Mouse (Mus musculus) olfactory bulb, adult 2 months (tissue): ENCODE measurements around the gene Gatm. TPM values are rescaled to one million over a fixed set of nuclear protein-coding genes. Genes with fewer than 3 reads are reported as not detected.

Experiments used
- H3K27ac ChIP-seq: fragments of 200-500 bp; 2 replicates; pipeline ENCODE4 v1.5.1; 2012; ENCODE audit warnings: low read depth, low read length; ENCODE audit not compliant: insufficient read depth
- H3K4me1 ChIP-seq: fragments of 200-500 bp; 2 replicates; pipeline ENCODE4 v1.6.1; 2012; ENCODE audit warnings: low read length; ENCODE audit not compliant: control insufficient read depth, insufficient read depth
- H3K4me3 ChIP-seq: fragments of 200-500 bp; 2 replicates; pipeline ENCODE4 v1.5.1; 2012; ENCODE audit warnings: mild to moderate bottlenecking, low read depth, low read length, moderate library complexity; ENCODE audit not compliant: insufficient read depth
- CTCF ChIP-seq: fragments of 200-500 bp; IDR thresholded peaks from 2 replicates; pipeline ENCODE4 v1.5.1; 2012; ENCODE audit warnings: low read depth, mild to moderate bottlenecking, low read length, moderate library complexity; ENCODE audit not compliant: insufficient read depth
- POLR2A ChIP-seq: fragments of 200-500 bp; IDR thresholded peaks from 2 replicates; pipeline ENCODE4 v1.6.1; 2012; ENCODE audit warnings: mild to moderate bottlenecking, low read depth, low read length, moderate library complexity; ENCODE audit not compliant: insufficient read depth
- WGBS: fragments of 180-500 bp; shearing (Covaris S2); methylation state at CpG from one replicate; pipeline ENCODE4 v1.1.7; 2018; 5-methylcytosine and 5-hydroxymethylcytosine counted together
- polyA plus RNA-seq: library from polyadenylated mRNA; stranded (reverse); fragments of >200 nt; gene quantifications from 2 replicates; pipeline ENCODE4 v1.2.4, GENCODE M21; 2012; ENCODE audit warnings: low replicate concordance; ENCODE audit not compliant: missing spikeins, insufficient read depth, insufficient read length

The Gatm gene
- polyA plus RNA-seq, 1 experiment = not detected

DNA sequence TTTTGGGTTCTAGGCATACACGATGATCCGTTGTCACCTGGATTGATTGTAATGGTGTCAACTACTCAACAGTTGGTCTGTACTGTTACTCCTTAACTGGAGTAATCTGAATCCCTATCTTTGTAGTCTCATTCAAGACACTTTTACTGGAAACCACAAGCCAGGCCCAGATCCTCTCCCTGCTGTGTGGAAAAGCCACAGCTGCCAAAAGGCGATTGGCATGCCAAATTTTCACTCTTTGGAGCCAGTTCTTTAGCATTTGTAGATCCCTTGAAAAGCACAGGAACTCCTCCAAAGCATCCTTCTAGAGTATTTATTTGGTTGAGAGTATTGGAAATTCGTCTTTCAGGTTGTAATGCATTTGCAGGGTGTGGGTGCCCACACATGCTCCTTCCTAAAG lies 39.8 kb downstream of the Gatm start:
- no peak overlapping the region for H3K4me3 ChIP-seq
- peaks cover 3% of the 10 kb centered on the region for H3K4me1 ChIP-seq
- 73% methylated on average over 4 of the region's 4 CpGs for WGBS
- no peak for TF ChIP-seq CTCF
- no peak for TF ChIP-seq POLR2A
- no peak overlapping the region for H3K27ac ChIP-seq

DNA sequence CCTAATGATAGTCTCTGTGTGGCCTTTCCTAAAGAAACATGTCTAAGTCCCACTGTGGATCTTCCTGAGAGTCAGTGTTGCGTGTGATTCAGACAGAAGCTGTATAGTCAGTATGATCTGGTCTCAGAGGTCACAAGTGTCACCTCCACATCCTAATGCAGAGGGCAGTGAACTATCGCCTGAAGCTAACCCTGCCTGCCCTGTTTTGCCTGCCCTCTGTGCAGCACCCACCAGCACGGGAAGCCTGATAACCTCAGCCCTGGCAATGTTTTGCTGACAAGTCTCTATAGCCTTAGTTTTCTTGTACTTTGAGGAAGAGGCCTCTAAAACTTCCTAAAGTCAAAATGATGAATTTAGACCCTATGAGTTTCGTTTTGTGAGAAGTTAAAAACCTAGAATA lies 40.7 kb downstream of the Gatm start:
- Histone ChIP-seq H3K27ac (no peak overlapping the region), H3K4me3 (no peak overlapping the region), H3K4me1 (peaks cover under 1% of the 10 kb centered on the region)
- no peak for TF ChIP-seq CTCF
- no peak for TF ChIP-seq POLR2A
- 88% methylated on average over 4 of the region's 4 CpGs for WGBS

DNA sequence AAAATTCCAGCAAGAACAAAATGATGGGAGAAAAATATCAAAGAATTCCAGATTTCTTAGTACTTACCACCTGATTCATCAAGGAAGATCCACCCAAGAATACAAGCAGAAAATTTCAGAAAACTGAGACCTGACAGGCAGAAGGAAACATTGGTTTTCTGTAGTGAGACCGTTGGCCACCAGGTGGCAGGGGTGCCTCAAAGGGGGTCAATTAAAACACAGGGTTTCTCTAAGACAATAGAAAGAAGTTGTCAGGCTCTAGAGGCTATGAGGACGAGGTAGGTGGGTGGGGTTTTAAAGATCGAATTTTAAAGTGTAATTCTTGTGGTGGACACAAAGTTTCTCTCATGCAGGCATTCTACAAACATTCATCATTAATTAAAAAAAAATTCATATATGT lies 41.7 kb downstream of the Gatm start:
- TF ChIP-seq POLR2A (no peak), CTCF (no peak)
- WGBS = 6% methylated on average over 3 of the region's 3 CpGs
- no peak overlapping the region for H3K4me3 ChIP-seq
- no peaks in the 10 kb centered on the region for H3K4me1 ChIP-seq
- H3K27ac ChIP-seq = no peak overlapping the region

DNA sequence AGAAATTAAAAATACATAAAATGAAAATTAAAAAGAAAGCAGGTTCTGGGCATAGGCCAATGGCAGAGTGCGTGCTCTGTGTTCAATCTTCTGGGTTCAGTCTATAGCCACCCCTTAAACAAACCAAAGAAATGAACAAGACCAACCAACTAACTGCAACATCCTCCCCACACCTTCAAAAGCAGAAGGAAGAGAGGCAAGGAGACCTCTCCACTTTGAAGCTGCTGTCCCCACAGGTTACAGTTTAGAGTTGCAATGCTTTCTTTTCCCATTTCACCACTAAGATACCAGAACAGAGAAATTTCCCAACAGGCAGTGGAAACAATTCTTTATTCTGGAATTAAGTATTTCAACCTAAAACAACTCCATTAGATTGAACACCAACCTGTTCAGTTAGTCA lies 48.9 kb downstream of the Gatm start:
- Histone ChIP-seq H3K4me1 (no peaks in the 10 kb centered on the region), H3K27ac (no peak overlapping the region), H3K4me3 (no peak overlapping the region)
- no peak for TF ChIP-seq CTCF
- no peak for TF ChIP-seq POLR2A
- WGBS = 100% methylated on average over 1 of the region's 1 CpGs

DNA sequence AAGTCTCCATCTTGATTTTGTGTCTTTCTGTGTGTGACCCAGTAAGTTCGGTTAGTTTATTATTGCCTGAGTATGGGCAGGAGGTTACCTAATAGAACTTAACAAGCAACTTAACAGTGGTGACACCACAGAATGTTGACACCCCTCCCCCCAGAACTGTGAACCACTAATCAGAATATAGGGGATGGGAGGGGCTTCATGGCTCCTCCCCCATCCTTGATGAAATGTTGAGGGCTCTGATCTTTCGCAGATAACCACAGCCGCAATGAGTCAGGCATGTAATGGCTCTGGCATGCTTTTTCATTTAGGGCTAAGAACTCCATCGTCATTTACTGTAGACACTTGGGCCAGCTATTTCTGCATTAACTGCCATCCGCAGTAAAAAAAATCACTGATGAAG lies 49.9 kb downstream of the Gatm start:
- no peaks in the 10 kb centered on the region for H3K4me1 ChIP-seq

DNA sequence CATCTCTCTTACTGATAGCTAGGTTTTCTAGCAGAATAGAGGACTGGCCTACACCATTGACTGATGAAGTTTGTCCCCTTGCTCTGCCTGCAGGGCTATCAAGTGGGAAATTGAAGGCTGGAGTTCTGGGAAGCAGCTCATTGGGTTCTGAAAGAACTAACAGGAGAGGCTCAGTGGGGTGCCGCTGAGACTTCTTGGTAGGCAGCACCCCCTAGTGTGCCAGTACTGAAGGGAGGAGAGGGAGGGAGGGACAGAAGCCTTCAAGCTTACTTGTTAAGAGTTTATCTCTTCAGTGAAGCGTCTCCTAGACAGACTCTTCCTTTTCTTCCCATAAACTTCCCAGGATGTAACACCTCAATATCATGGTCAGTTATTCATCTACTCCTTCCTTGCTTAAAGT lies 52.8 kb downstream of the Gatm start:
- WGBS = 10% methylated on average over 2 of the region's 2 CpGs

More for the DNA sequence above, 49.9 kb downstream of the Gatm start:
- no peak overlapping the region for H3K27ac ChIP-seq
- H3K4me3 ChIP-seq = no peak overlapping the region
- 92% methylated on average over 5 of the region's 5 CpGs for WGBS
- TF ChIP-seq CTCF (no peak), POLR2A (no peak)

More for the DNA sequence above, 52.8 kb downstream of the Gatm start:
- H3K4me1 ChIP-seq = no peaks in the 10 kb centered on the region
- TF ChIP-seq CTCF = 0 out of 2 replicates have a peak, but pooled peaks have one; percentile 31
- TF ChIP-seq POLR2A = no peak
- no peak overlapping the region for H3K27ac ChIP-seq
- H3K4me3 ChIP-seq = no peak overlapping the region

Other genes with a start within 250 kb of the Gatm start
- not detected in 2 replicates for gene Shf, start 242.1 kb downstream of the Gatm start, polyA plus RNA-seq
- not detected in 2 replicates for gene Slc28a2, start 184.8 kb downstream of the Gatm start, polyA plus RNA-seq
- gene Gm14085, start 126.4 kb downstream of the Gatm start, polyA plus RNA-seq = not detected in 2 replicates
- gene AA467197, start 25.7 kb upstream of the Gatm start, polyA plus RNA-seq = not detected in 2 replicates
- gene Slc30a4, start 91.4 kb upstream of the Gatm start, polyA plus RNA-seq = not detected in 2 replicates
- not detected in 2 replicates for gene Bloc1s6, start 127.2 kb upstream of the Gatm start, polyA plus RNA-seq
- gene Sqor, start 153.9 kb upstream of the Gatm start, polyA plus RNA-seq = not detected in 2 replicates